Mouse (Mus musculus) brain, embryonic 14.5 days (tissue): ENCODE measurements around the gene Olfr619.

Experiments used
- CTCF ChIP-seq: fragments of 200-500 bp; IDR thresholded peaks from 2 replicates; pipeline ENCODE4 v1.5.1; 2012; ENCODE audit warnings: inconsistent platforms, mild to moderate bottlenecking, moderate library complexity, borderline replicate concordance; ENCODE audit not compliant: insufficient read depth, insufficient read length; ENCODE audit errors: extremely low read depth
- POLR2A ChIP-seq: fragments of 200-500 bp; IDR thresholded peaks from 2 replicates; pipeline ENCODE4 v1.6.1; 2012; ENCODE audit warnings: mild to moderate bottlenecking, inconsistent platforms, borderline replicate concordance; ENCODE audit not compliant: poor library complexity, insufficient read depth, insufficient read length, severe bottlenecking; ENCODE audit errors: extremely low read depth

DNA sequence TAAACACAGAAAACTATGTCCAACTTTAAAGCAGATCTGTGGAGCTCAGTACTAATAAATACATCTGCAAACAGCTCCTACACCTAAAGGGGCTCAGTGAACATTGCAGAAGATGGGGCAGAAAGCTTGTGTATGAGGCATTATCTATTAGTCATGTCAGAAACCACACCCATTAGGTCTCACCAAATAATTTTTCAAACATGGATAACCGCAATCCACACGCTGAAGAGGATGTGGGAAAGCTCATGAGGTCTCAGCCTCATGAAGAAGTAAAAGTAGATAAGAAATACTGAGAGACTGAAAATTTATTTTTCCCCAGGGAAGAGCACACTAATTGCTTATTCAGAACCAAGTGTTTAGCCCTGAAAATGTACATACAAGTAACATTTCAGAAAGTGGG lies 7.0 kb downstream of the Olfr619 start:
- TF ChIP-seq POLR2A (no peak), CTCF (no peak)
